Mouse (Mus musculus): ENCODE data around the gene Smarce1. TPM values are rescaled to one million over a fixed set of nuclear protein-coding genes. Genes with fewer than 3 reads are reported as not detected.

The Smarce1 gene
- polyA plus RNA-seq (2015; fragmentation: Nextera tagmentation; extraction: Ambion mirVana) = 91.4 and 104 TPM in 2 replicates

DNA sequence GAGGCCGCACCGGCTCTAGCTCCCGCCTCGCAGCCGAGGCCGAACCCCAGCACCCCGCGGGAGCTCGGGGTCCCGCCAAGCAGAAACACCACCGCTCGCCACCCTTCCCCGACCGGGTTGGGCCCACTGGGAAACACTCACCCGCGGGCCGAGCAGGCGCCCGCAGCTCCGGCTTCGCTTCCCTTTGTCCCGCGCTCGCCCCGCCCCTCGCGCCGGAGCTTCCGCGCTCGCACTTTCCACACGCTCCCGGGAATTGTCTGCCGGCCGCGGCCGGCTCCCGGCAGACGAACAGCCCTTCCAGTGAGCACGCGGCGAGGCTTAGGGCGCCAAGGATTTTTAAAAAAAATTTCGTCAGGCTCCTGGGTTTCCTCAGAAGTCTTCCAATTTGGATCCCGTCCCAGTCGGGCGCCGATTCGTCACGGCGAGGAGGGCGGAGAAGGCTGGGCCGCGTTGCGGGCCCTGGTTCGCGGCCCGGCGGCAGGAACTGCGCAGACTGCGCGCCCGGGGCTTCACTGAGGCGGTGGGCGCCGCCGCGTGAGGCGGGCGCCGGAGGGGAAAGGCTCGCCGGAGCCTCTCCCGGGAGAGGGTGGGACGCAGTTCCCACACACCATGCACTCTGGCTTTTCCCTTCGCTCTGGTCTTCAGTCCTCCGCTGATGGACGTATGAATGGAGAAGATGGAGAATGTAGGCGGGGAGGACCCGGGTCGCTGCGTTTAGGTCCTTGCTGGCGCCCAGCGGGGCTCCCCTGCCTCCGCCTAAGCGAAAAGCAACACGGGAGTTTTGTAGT lies at the start of gene Smarce1:
Gene Smarce1, minus strand, starts transcription at position 757 of the 788 bp plus-strand sequence.

DNA sequence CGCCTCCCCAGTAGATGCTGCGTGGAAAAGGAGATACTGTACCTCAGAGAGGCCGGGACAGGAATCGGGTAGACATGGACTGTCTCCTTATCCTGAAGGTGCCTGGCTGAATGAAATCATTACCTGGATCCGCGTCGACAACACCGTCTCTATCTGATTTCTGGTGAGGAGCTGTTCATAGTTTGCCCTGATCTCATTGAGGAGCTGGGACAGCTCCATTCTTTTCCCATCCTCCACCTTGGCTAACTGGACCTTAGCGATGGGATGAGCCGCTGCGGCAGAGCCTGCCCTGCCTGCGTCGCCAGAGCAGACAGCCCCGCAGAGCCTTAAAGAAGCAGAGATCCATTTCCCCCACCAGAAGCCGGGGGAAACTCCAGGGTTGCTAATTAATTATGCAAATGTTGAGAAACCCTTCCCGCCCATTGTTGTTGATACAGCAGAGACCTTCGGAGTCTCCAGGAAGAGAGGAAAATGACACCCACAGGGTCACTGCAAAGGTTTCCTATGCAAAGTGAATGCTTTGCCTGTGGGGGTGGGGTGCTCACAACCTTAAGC lies 13.1 kb upstream of the Smarce1 start, which contains the start of gene Krt222:
Gene Krt222, minus strand, starts transcription at position 266 of the 555 bp plus-strand sequence.

Other genes starting within 250 kb of the Smarce1 start
- gene Gjd3, start 248.0 kb downstream of the Smarce1 start, polyA plus RNA-seq (2015; fragmentation: Nextera tagmentation; extraction: Ambion mirVana) = 0.31 and 0.39 TPM in 2 replicates
- 27.1 and 42.6 TPM in 2 replicates for gene Top2a, start 206.8 kb downstream of the Smarce1 start, polyA plus RNA-seq (2015; fragmentation: Nextera tagmentation; extraction: Ambion mirVana)
- 283 and 299 TPM in 2 replicates for gene Igfbp4, start 189.8 kb downstream of the Smarce1 start, polyA plus RNA-seq (2015; fragmentation: Nextera tagmentation; extraction: Ambion mirVana)
- gene Tns4, start 141.7 kb downstream of the Smarce1 start, polyA plus RNA-seq (2015; fragmentation: Nextera tagmentation; extraction: Ambion mirVana) = 2.7 and 3.1 TPM in 2 replicates
- 0.06 and 0.07 TPM in 2 replicates for gene Ccr7, start 75.9 kb downstream of the Smarce1 start, polyA plus RNA-seq (2015; fragmentation: Nextera tagmentation; extraction: Ambion mirVana)
- 0.16 and 0.21 TPM in 2 replicates for gene Krt222, start 13.1 kb upstream of the Smarce1 start, polyA plus RNA-seq (2015; fragmentation: Nextera tagmentation; extraction: Ambion mirVana)
- gene Krt24, start 54.2 kb upstream of the Smarce1 start, polyA plus RNA-seq (2015; fragmentation: Nextera tagmentation; extraction: Ambion mirVana) = not detected in 2 replicates
- 0.12 TPM in 1 of 2 replicates, not detected in the other for gene Krt25, start 91.9 kb upstream of the Smarce1 start, polyA plus RNA-seq (2015; fragmentation: Nextera tagmentation; extraction: Ambion mirVana)
- gene Krt26, start 106.9 kb upstream of the Smarce1 start, polyA plus RNA-seq (2015; fragmentation: Nextera tagmentation; extraction: Ambion mirVana) = not detected in 2 replicates
- not detected in 2 replicates for gene Krt27, start 120.1 kb upstream of the Smarce1 start, polyA plus RNA-seq (2015; fragmentation: Nextera tagmentation; extraction: Ambion mirVana)
- gene Krt28, start 143.9 kb upstream of the Smarce1 start, polyA plus RNA-seq (2015; fragmentation: Nextera tagmentation; extraction: Ambion mirVana) = 0.10 TPM in 1 of 2 replicates, not detected in the other
- 13.5 and 14.5 TPM in 2 replicates for gene Krt10, start 158.3 kb upstream of the Smarce1 start, polyA plus RNA-seq (2015; fragmentation: Nextera tagmentation; extraction: Ambion mirVana)
- gene Krt12, start 191.2 kb upstream of the Smarce1 start, polyA plus RNA-seq (2015; fragmentation: Nextera tagmentation; extraction: Ambion mirVana) = not detected in 2 replicates
- 71.7 and 82.2 TPM in 2 replicates for gene Krt20, start 207.1 kb upstream of the Smarce1 start, polyA plus RNA-seq (2015; fragmentation: Nextera tagmentation; extraction: Ambion mirVana)

Data from urinary bladder, postnatal 0 days (tissue).